Mouse (Mus musculus) gastrocnemius, adult 2 months (tissue): ENCODE measurements at regions not wholly inside any gene's neighbourhood (a gene's known extent, or its start where the extent isn't known, plus 50 kb on each side); places are given as distances from the start of the nearest gene placed in this dataset.

Experiments
- DNase-seq: peaks from one replicate; pipeline ENCODE4 v3.0.0; 2022
- H3K27ac ChIP-seq: fragments of 200-600 bp; 2 replicates; pipeline ENCODE4 v1.8.1; 2022; ENCODE audit warnings: mild to moderate bottlenecking
- H3K4me3 ChIP-seq: fragments of 200-600 bp; 2 replicates; pipeline ENCODE4 v1.8.1; 2022; ENCODE audit warnings: mild to moderate bottlenecking, moderate library complexity
- CTCF ChIP-seq: fragments of 200-600 bp; IDR thresholded peaks from 2 replicates; pipeline ENCODE4 v1.8.1; 2022; ENCODE audit warnings: antibody characterized with exemption, mild to moderate bottlenecking, moderate library complexity
- intact Hi-C: fragments of 180-260 bp; cut with DNase I; formaldehyde crosslinking; loops from one replicate; pipeline ENCODE4 v1.15.1; 2025

DNA sequence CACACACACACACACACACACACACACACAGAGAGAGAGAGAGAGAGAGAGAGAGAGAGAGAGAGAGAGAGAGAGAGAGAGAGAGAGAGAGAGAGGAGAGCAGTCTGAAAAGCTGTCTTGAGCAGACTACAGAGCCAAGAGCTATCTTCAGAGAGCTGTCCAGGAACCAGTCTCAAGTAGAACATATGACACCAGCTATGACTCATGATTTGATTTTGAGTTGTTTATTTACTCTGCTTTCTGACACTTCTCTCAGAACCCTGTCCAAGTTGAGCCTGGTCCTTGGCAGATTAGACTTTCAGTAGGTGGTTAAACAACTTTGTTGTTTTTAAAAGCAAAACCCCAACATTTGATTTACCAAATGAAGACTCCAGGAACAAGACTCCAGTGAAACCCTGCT, 420.8 kb upstream of the Lcorl start:
- TF ChIP-seq CTCF, result no peak
- intact Hi-C loops, result no loop called here
- Histone ChIP-seq H3K27ac (no peak overlapping the region), H3K4me3 (no peak overlapping the region)
- no peak for DNase-seq

DNA sequence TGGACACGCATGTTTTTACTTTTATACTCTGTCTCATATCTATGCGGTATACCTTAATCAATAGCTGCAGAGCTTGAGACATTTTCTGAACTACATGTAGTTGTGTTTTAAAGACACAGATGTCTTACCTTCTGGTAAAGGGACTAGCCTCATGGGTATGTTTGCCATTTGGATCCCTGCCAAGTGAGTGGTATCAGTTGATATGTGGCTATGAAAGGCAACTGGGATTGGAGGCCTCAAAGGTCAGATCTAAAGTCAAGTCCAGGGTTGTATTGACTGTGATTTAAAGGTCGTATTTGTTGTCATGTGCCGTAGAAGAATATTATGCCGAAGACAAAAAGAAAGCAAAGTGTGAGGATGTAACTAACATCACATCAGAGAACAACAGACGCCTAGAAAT, 399.3 kb upstream of the Lcorl start:
- no peak for DNase-seq
- TF ChIP-seq CTCF, result no peak
- H3K4me3 ChIP-seq, result no peak overlapping the region
- intact Hi-C loops, result no loop called here
- no peak overlapping the region for H3K27ac ChIP-seq

DNA sequence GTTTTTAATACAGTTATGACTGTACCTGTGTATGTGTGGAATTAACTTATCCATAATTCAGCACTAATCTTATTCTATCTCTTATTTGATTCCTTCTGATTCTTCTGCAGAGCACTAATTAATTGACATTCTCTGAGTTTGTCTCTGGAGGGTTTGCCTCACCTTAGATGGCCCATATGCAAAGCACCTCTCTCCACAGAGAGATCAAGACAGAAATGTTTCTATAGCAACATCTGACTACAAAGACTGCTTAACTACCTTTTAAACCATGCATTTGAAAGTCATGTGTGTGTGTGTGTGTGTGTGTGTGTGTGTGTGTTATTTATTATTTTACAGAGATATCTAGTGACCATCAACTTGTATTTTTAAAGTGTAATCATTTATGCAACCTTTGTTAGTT, 396.5 kb upstream of the Lcorl start:
- no peak overlapping the region for H3K27ac ChIP-seq
- H3K4me3 ChIP-seq, result no peak overlapping the region
- TF ChIP-seq CTCF, result no peak
- no peak for DNase-seq
- intact Hi-C loops, result no loop called here

DNA sequence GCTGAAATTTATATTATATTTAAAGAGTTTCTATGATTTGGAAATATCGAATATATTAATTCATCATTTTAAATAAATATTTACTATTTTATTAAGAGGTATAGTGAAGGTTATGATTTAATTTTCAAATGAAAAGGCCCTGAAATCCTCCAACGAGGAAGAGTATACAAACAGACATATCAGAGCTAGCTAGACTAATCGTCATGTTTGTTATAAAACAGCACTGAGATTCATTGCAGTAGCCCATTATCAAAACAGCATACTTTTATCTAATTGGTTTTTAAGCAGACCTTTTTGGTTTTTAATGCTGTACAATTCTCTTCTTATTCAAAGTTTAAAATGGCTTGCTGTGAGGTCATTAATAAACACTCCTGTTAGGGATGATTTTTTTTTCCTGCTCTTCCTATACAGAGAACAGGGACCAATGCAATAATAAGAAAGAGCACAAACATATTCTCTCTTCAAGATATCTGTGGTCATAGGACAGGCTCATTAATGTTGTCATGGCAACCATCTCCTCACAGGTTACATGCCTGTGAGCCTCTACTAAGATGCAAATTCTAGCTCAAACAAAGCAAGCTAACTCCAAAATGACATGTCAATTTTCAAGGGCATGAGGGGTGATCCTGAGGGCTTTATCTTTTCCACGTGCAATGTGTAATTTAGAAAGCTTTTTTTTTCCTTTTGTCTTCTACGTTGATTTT, 378.1 kb upstream of the Lcorl start:
- intact Hi-C loops, result no loop called here
- Histone ChIP-seq H3K27ac (no peak overlapping the region), H3K4me3 (no peak overlapping the region)
- TF ChIP-seq CTCF, result no peak
- no peak for DNase-seq

DNA sequence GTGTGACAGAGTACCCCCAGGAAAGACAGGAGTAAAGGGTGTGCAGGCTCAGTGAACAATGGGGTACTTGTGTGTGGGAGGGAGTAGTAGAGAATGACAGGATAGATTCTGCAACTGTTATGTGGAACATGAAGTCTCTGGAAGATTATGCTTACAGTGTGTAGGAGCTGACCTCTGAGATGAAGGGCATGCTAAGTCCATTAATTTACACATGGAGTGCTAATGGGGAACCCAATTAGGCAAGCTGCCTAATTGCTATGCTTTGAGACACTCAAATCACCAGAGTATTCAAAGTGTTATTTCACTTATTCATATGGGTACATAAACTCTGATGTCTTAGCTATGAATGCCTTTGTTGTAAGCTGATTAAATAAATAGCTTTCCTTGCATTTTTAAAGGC, 375.4 kb upstream of the Lcorl start:
- intact Hi-C loops, result no loop called here
- no peak overlapping the region for H3K4me3 ChIP-seq
- H3K27ac ChIP-seq, result no peak overlapping the region
- no peak for DNase-seq
- no peak for TF ChIP-seq CTCF

DNA sequence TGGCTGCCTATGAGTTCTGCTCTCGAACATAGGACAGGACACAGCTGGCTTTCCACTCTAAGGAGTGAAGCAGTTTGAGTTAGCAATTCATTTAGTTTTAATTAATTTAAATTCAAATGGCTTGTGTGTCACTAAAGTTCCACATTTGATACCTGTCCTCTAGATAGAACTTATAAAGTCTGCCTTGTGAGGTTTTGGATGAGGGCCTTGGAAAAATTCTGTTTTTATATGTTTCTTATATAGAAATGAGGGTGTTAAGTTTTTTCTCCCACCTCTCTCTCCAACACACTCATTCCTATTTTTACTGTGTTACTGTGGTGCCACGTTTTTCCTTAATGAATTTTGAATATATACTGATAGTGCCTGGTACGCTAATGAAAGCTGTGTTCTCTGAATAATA, 371.3 kb upstream of the Lcorl start:
- Histone ChIP-seq H3K27ac (no peak overlapping the region), H3K4me3 (no peak overlapping the region)
- intact Hi-C loops, result no loop called here
- no peak for DNase-seq
- no peak for TF ChIP-seq CTCF

DNA sequence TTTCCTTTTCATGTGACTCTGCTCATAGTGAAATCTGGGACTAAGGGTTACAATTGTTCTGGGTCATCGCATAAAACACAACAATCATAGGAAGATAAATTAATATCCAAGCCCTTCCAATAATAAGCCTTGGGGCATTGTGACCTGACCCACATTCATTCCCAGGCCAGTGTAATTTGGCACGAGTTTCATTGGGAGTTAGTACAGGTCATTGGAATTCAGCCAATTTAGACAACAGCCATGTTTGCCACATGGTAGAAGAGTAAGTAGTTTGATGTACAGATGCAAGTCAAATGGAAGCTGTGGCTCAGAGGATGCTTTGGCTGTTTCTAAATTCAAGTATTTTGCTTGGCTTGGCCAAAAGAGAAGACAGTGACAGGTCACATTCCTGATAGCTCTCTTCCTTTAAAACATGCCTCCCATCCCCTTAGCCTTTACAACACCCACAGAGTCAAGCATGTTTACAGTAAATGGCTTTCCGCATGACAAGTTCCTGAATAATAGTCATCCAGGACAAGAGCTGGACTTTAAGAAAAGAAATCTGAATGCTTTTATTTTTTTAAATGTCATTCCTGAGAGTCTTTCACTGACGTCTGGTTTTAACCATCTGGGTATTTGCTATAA, 355.5 kb upstream of the Lcorl start:
- TF ChIP-seq CTCF, result no peak
- intact Hi-C loops, result no loop called here
- DNase-seq, result no peak
- no peak overlapping the region for H3K4me3 ChIP-seq
- H3K27ac ChIP-seq, result no peak overlapping the region

DNA sequence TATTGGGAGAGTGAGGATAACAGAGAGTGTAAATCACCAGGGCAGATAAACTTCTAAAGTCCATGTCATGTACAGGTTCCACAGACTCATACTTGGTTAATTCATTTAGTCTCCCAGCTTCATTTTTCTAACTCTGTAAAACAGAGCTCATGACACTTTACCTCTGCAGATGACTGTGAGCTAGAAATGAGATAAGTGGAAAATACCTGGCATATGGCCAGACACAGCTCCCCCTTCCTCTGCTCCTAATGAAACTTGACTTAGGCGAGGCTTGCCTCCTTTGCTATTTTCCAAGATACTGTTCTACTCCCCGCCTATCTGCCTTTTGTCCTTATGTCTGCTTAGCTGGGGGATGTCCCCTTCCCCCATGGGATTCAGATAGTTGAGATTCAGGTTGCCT, 351.7 kb upstream of the Lcorl start:
- Histone ChIP-seq H3K4me3 (no peak overlapping the region), H3K27ac (no peak overlapping the region)
- no peak for DNase-seq
- intact Hi-C loops, result no loop called here
- TF ChIP-seq CTCF, result no peak

DNA sequence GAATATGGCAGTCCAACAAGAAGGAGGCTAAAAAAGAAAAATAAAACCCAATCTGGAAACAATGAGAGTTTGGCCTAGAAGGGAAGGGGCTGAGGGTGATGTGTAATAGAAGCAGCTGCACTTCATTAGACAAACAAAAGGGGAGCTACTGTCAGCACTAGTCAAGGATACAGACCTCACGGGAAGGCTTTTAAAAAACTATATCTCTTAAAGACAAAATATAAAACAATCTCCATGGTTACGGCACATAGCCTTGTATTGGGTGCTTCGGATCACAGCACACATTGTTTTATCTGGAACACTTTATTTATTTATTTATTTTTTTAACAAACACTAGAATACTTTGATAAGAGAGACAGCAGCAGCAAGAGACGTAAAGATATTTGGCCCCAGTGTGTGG, 346.3 kb upstream of the Lcorl start:
- no peak for TF ChIP-seq CTCF
- intact Hi-C loops, result no loop called here
- Histone ChIP-seq H3K27ac (no peak overlapping the region), H3K4me3 (no peak overlapping the region)
- no peak for DNase-seq

DNA sequence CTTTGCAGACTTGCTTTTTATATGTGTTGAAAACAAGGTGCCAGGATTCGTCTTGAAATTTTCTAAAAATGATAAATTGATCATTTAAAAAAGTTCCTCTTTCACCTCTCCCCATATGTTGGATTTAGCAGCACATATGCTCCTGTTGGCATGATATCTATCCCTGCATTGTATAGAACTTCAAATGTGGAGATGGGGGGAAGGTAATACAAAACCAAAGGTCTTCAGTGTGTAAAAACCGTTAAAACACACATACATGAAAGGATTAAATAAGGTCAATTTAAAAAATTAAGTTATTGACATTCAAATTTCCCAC, 345.0 kb upstream of the Lcorl start:
- TF ChIP-seq CTCF, result no peak
- Histone ChIP-seq H3K27ac (no peak overlapping the region), H3K4me3 (no peak overlapping the region)
- no peak for DNase-seq
- intact Hi-C loops, result no loop called here

DNA sequence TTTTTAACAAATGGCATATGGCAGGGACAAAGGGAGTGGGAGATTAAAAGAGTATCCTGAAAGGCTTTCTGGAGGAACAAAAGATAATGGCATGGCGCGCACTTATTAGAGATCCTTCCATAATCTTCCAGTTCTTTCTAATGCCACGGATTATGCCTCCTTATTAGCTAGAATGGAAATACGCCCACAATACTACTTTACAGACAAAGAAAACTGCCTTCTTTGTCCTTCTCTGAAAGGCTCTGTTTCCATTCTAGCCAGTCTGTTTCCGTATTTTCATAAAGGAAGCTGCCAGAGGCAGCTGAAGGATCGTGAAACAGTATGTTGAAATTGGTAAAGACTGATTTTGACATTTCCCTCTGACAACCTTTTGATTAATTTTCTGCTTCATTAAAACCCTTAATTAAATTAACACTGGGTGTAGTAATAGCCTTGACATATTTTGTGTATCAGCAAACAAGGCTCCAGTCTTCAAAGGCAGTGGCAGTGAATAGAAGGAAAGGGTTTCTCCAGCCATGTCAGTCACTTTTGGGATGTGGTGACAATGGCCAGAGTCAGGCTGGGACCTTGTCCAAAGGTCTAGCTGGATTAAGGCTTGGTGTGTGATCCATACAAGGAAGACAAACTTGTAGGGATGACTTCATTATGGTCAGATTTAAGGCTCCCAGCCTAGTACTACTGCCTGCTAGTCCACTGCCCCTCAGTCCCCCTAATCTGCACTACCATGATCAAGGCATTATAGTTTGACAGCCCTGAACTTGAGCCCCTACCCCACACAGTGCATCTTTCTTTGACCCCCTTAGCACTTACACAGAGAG, 344.4 kb upstream of the Lcorl start:
- H3K27ac ChIP-seq, result no peak overlapping the region
- H3K4me3 ChIP-seq, result no peak overlapping the region
- DNase-seq, result no peak
- no peak for TF ChIP-seq CTCF
- intact Hi-C loops, result no loop called here

DNA sequence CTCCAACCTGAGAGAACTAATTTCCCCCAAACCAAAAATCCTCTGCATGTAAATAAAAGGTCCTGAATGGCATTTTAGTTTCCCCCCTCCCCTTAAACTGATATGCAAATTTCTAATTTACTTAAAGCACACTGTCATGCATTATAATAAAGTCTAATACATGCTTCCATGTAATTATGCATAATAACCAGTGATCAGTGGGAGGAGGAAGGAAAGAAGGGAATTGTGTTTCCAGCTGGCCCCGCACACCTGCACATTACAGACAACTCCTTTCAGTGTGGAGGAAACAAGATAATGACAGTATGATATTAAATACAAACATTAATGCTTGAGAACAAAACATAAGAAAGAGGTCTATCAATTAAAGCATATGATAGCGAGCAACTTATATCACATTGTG, 329.5 kb upstream of the Lcorl start:
- Histone ChIP-seq H3K27ac (no peak overlapping the region), H3K4me3 (no peak overlapping the region)
- TF ChIP-seq CTCF, result no peak
- no peak for DNase-seq
- intact Hi-C loops, result no loop called here

DNA sequence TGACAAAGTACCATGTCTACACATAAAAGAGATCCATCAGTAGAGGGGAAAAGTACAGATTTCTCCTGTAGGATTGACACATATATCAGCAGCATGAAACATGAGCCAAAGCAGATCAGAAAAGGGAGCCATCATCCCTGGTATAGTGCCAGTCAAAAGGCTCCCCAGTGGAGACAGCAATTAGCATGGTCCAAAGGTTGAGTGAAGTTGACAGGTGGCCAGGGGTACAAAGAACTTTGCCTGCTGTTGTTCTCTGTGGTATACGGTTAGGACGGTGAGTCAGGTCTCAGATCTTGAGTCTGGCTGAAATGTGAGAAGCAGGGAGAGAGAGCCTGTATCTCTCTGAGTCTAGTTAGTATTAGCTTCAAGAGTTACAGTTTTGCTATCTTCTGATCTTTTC, 324.7 kb upstream of the Lcorl start:
- intact Hi-C loops, result no loop called here
- no peak overlapping the region for H3K27ac ChIP-seq
- no peak for TF ChIP-seq CTCF
- DNase-seq, result no peak
- no peak overlapping the region for H3K4me3 ChIP-seq

DNA sequence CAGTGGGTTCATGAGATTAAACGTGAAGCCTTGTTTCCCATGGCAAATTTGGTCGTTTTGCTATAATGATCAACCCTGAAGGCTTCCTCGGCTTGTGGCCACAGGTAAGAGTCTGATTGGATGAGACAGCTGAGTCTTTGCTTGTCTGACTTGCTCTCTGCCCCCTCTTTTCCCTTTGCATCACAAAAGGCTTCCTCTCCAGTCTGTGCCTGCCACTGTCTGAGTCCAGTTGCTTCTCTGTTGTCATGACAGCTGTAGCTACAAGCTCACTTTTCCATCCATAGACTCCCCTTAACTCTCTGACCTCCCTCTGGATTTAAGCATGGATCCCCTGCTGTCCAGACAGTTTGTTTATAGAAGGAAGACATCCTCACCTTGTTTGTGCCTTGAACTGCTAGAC, 314.9 kb upstream of the Lcorl start:
- Histone ChIP-seq H3K27ac (no peak overlapping the region), H3K4me3 (no peak overlapping the region)
- no peak for DNase-seq
- intact Hi-C loops, result no loop called here
- TF ChIP-seq CTCF, result no peak
